Mouse (Mus musculus): ENCODE measurements around the gene Sppl2b. TPM values are rescaled to one million over a fixed set of nuclear protein-coding genes. Genes with fewer than 3 reads are reported as not detected.
"Not testable (repeated sequence)": the region's sequence is repeated elsewhere in the genome, so short reads cannot be mapped to it uniquely, and the experiment has no call there.

The Sppl2b gene
- polyA plus RNA-seq, 1 experiment from 2014 or later, result 69.3 TPM

DNA sequence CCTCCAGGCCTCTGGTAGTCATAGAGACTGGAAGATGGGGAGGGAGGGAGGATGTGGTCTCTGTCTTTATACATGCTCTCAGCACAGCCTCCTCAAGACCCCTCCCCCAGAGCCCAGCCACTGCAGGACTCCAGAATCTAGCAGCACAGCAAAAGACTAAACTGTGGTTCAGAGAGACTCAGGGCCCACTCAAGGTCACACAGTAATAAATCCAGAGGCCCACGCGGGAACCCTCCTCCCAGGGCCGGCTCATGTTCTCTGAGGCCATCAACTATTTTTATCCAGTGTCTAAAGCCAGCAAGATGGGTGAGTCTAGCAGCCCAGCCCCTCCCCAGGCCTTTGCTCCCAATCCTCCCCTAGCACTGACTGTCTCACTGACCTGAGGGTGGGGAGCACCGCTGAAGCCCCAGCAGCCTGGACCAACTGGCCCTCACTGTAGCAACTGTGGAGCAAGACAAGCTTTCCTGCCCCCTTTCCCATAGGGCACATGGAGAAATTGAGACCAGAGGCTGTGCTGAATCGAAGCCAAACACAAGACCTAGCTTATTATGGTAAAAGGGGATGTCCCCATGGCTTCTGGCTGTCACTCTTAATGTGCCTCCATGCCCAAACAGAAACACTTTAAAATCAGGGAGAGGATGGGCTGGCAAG, 42.6 kb upstream of the Sppl2b start:
- no peaks in the 10 kb centered on the region for H3K9me3 ChIP-seq (ENCODE audit: control insufficient read depth, low read length)
- no peak overlapping the region for H3K9ac ChIP-seq
- H3K4me1 ChIP-seq (replicated peaks; ENCODE audit: control insufficient read depth, insufficient read depth, low read length), result peaks cover 7% of the 10 kb centered on the region
- 63% methylated on average over 5 of the region's 5 CpGs for WGBS
- DNase-seq (ENCODE audit: low spot score), result no peak
- no peak overlapping the region for H3K4me3 ChIP-seq (replicated peaks; ENCODE audit: low read length)
- H3K36me3 ChIP-seq (replicated peaks; ENCODE audit: control insufficient read depth, insufficient read depth), result no peaks in the 10 kb centered on the region
- H3K4me2 ChIP-seq (replicated peaks), result no peak overlapping the region
- no peak for ATAC-seq (ENCODE audit: low FRiP score)
- H3K27me3 ChIP-seq (ENCODE audit: control insufficient read depth, insufficient read depth, low read length), result peaks cover 18% of the 10 kb centered on the region
- no peak overlapping the region for H3K27ac ChIP-seq

DNA sequence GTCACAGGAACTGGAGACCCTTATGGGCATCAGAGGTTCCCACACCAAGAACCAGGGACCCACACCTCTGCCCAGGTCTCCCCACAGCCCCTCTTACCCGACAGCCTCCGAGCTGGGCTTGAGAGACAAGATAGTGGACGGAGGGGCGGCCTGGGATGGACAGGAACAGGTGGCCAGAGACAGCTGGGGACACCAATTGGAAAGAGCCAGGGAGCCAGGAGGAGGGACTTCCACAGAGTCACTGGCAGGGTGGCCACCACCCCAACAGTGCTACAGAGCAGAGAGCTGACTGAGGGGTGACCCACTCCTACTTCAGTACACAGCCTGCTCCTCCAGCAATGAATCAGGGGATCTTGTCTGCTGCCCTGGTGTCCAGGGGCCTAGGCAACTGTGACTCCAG, 41.7 kb upstream of the Sppl2b start, which contains the start of gene Jsrp1:
Gene Jsrp1 (minus strand): TSS at position 133 of the 400 bp plus-strand sequence.
- DNase-seq (ENCODE audit: low spot score) (no peak), ATAC-seq (ENCODE audit: low FRiP score) (no peak)
- H3K9me3 ChIP-seq (ENCODE audit: control insufficient read depth, low read length), result no peaks in the 10 kb centered on the region
- H3K4me1 ChIP-seq (replicated peaks; ENCODE audit: control insufficient read depth, insufficient read depth, low read length), result no peaks in the 10 kb centered on the region; the same call in 1 of the 2 replicates
- no peak within 1 kb of the TSS for H3K9ac ChIP-seq
- no peaks in the 10 kb centered on the region for H3K36me3 ChIP-seq (replicated peaks; ENCODE audit: control insufficient read depth, insufficient read depth)
- H3K27ac ChIP-seq, result no peak within 1 kb of the TSS
- H3K27me3 ChIP-seq (ENCODE audit: control insufficient read depth, insufficient read depth, low read length), result peaks cover 18% of the 10 kb centered on the region
- no peak within 1 kb of the TSS for H3K4me3 ChIP-seq (replicated peaks; ENCODE audit: low read length)
- no peak within 1 kb of the TSS for H3K4me2 ChIP-seq (replicated peaks)
- 78% methylated on average over 4 of the region's 4 CpGs for WGBS

DNA sequence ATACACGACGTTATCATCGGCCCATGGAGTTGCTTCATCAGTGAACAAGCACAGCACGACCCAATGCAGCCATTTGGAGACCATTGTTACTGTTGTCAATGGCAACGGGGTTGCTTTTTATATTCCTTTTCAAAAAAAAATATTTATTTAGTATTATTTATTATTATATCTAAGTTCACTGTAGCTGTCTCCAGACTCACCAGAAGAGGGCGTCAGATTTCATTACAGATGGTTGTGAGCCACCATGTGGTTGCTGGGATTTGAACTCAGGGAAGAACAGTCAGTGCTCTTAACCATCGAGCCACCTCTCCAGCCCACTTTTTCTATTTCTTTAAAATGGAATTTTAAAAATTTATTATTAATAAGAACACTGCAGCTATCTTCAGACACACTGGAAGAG, 40.3 kb upstream of the Sppl2b start:
- no peak for ATAC-seq (ENCODE audit: low FRiP score)
- WGBS, result 59% methylated on average over 7 of the region's 7 CpGs
- no peak overlapping the region for H3K9ac ChIP-seq

DNA sequence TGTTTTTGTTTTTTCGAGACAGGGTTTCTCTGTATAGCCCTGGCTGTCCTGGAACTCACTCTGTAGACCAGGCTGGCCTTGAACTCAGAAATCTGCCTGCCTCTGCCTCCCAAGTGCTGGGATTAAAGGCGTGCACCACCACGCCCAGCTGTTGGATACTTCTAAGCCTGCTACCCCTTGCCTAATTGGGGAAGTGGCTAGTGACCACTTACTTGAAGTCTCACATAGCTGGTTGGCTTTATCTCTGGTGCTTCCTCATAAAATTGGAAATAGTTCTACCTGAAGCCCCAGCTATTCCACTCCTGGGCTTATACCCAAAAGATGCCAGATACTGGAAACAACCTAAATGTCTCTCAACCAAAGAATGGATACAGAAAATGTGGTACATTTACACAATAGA, 38.8 kb upstream of the Sppl2b start:
- not testable (repeated sequence) for H3K27ac ChIP-seq; DNase-seq (ENCODE audit: low spot score); H3K9me3 ChIP-seq (ENCODE audit: control insufficient read depth, low read length); H3K36me3 ChIP-seq (replicated peaks; ENCODE audit: control insufficient read depth, insufficient read depth); H3K27me3 ChIP-seq (ENCODE audit: control insufficient read depth, insufficient read depth, low read length); H3K4me2 ChIP-seq (replicated peaks); H3K4me1 ChIP-seq (replicated peaks; ENCODE audit: control insufficient read depth, insufficient read depth, low read length); H3K4me3 ChIP-seq (replicated peaks; ENCODE audit: low read length); H3K9ac ChIP-seq; ATAC-seq (ENCODE audit: low FRiP score)
- 82% methylated on average over 3 of the region's 3 CpGs for WGBS

More for the DNA sequence above, 40.3 kb upstream of the Sppl2b start:
- Histone ChIP-seq H3K4me3 (replicated peaks; ENCODE audit: low read length) (no peak overlapping the region), H3K36me3 (replicated peaks; ENCODE audit: control insufficient read depth, insufficient read depth) (no peaks in the 10 kb centered on the region), H3K4me2 (replicated peaks) (no peak overlapping the region), H3K4me1 (replicated peaks; ENCODE audit: control insufficient read depth, insufficient read depth, low read length) (no peaks in the 10 kb centered on the region), H3K9me3 (ENCODE audit: control insufficient read depth, low read length) (no peaks in the 10 kb centered on the region), H3K27ac (no peak overlapping the region), H3K27me3 (ENCODE audit: control insufficient read depth, insufficient read depth, low read length) (peaks cover 7% of the 10 kb centered on the region)
- no peak for DNase-seq (ENCODE audit: low spot score)

DNA sequence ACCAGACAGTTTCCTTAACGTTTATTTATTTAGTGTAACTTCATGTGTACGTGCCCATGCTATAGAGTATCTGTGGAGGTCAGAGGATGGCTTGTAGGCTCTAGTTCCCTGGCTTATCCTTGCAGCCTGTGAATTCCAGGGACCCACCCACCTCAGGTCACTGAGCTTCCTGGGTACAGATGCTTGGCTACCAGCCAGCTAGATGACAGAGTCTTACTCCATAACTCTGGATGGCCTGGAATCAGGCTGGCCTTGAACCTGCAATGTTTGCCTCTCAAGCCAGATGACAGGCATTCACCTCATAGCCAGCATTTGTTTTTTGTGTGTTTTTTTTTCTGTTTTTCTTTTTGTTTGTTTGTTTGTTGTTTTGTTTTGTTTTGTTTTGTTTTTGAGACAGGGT, 37.9 kb upstream of the Sppl2b start:
- WGBS, result 80% methylated on average over 2 of the region's 2 CpGs
- no peak overlapping the region for H3K4me2 ChIP-seq (replicated peaks)

DNA sequence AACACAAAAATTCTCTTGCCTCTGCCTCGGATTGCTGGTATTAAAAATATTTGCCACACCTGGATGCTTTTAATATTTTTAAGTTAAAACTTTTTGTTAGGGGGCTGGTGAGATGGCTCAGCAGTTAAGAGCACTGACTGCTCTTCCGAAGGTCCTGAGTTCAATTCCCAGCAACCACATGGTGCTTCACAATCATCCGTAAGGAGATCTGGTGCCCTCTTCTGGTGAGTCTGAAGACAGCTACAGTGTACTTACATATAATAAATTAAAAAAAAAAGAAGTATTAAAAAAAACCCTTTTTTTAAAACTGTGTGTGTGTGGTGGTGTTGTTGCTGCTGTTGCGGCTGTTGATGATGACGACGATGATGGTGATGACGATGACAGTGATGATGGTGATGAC, 37.1 kb upstream of the Sppl2b start:
- 82% methylated on average over 7 of the region's 7 CpGs for WGBS
- H3K27ac ChIP-seq; H3K4me2 ChIP-seq (replicated peaks); DNase-seq (ENCODE audit: low spot score); H3K27me3 ChIP-seq (ENCODE audit: control insufficient read depth, insufficient read depth, low read length); H3K9me3 ChIP-seq (ENCODE audit: control insufficient read depth, low read length); H3K9ac ChIP-seq; H3K36me3 ChIP-seq (replicated peaks; ENCODE audit: control insufficient read depth, insufficient read depth); ATAC-seq (ENCODE audit: low FRiP score); H3K4me1 ChIP-seq (replicated peaks; ENCODE audit: control insufficient read depth, insufficient read depth, low read length); H3K4me3 ChIP-seq (replicated peaks; ENCODE audit: low read length): not testable (repeated sequence)

More for the DNA sequence above, 37.9 kb upstream of the Sppl2b start:
- no peaks in the 10 kb centered on the region for H3K36me3 ChIP-seq (replicated peaks; ENCODE audit: control insufficient read depth, insufficient read depth)
- H3K9me3 ChIP-seq (ENCODE audit: control insufficient read depth, low read length), result no peaks in the 10 kb centered on the region
- no peak for ATAC-seq (ENCODE audit: low FRiP score)
- no peaks in the 10 kb centered on the region for H3K4me1 ChIP-seq (replicated peaks; ENCODE audit: control insufficient read depth, insufficient read depth, low read length)
- DNase-seq (ENCODE audit: low spot score), result no peak
- no peak overlapping the region for H3K4me3 ChIP-seq (replicated peaks; ENCODE audit: low read length)
- no peak overlapping the region for H3K27ac ChIP-seq
- no peaks in the 10 kb centered on the region for H3K27me3 ChIP-seq (ENCODE audit: control insufficient read depth, insufficient read depth, low read length)
- H3K9ac ChIP-seq, result no peak overlapping the region

DNA sequence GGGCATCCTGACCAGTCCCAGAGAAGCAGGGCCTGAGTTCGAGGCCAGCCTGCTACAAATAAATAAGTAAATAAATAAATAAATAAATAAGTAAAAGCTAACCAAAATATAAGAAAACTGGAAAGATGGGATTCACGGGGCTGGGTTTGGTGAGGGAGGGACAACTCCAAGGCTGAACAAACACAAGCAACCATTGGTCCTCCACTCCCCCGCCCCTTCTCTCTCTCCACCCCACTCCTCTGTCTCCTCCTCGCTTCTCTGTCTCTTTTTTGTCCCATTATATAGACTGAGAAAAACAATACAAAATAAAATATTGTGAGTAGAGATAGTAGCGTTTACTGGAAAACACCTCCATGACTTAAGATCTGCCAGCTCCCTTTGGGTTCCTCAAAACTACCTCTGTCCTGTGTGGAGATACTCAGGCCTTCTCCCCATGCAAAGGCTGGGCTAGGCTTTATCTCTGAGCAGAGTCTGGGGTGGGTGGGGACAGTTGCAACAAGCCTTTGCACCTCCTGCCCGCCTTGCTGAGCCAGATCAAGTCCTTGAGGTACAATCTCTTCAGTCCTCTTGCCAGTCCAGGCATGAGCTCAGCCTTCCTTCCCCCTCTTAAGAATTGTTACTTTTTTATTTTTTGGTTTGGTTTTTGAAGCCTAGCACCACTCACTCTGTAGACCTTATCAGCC, 36.3 kb upstream of the Sppl2b start:
- no peak overlapping the region for H3K4me3 ChIP-seq (replicated peaks; ENCODE audit: low read length)
- no peaks in the 10 kb centered on the region for H3K9me3 ChIP-seq (ENCODE audit: control insufficient read depth, low read length)
- no peaks in the 10 kb centered on the region for H3K4me1 ChIP-seq (replicated peaks; ENCODE audit: control insufficient read depth, insufficient read depth, low read length)
- H3K4me2 ChIP-seq (replicated peaks), result no peak overlapping the region
- no peak overlapping the region for H3K9ac ChIP-seq
- H3K27ac ChIP-seq, result no peak overlapping the region
- ATAC-seq (ENCODE audit: low FRiP score) (no peak), DNase-seq (ENCODE audit: low spot score) (no peak)
- no peaks in the 10 kb centered on the region for H3K36me3 ChIP-seq (replicated peaks; ENCODE audit: control insufficient read depth, insufficient read depth)
- WGBS, result 58% methylated on average over 6 of the region's 6 CpGs
- H3K27me3 ChIP-seq (ENCODE audit: control insufficient read depth, insufficient read depth, low read length), result no peaks in the 10 kb centered on the region

DNA sequence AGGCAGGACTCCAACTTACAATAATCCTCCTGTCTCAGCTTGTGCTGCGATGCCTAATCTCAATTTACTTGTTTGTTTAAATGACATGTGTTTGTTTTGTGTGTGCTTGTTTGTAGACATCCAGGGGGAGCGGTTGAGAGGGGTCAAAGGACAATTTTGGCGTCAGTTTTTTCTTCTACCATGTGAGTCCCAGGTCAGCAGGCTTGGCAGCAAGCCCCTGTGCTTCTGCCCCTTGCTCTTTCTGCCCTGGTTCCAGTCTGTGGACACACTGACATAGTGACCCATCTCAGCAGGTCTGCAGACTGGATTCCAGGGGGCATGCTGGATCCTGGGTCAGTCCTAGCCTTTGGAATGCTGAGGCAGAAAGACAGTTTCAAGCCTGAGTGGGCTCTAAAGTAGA, 35.7 kb upstream of the Sppl2b start:
- Histone ChIP-seq H3K4me2 (replicated peaks) (no peak overlapping the region), H3K27me3 (ENCODE audit: control insufficient read depth, insufficient read depth, low read length) (no peaks in the 10 kb centered on the region), H3K4me3 (replicated peaks; ENCODE audit: low read length) (no peak overlapping the region), H3K27ac (no peak overlapping the region), H3K9ac (no peak overlapping the region), H3K4me1 (replicated peaks; ENCODE audit: control insufficient read depth, insufficient read depth, low read length) (no peaks in the 10 kb centered on the region), H3K36me3 (replicated peaks; ENCODE audit: control insufficient read depth, insufficient read depth) (no peaks in the 10 kb centered on the region), H3K9me3 (ENCODE audit: control insufficient read depth, low read length) (no peaks in the 10 kb centered on the region)
- no peak for DNase-seq (ENCODE audit: low spot score)
- WGBS, result 66% methylated on average over 3 of the region's 3 CpGs
- ATAC-seq (ENCODE audit: low FRiP score), result no peak

DNA sequence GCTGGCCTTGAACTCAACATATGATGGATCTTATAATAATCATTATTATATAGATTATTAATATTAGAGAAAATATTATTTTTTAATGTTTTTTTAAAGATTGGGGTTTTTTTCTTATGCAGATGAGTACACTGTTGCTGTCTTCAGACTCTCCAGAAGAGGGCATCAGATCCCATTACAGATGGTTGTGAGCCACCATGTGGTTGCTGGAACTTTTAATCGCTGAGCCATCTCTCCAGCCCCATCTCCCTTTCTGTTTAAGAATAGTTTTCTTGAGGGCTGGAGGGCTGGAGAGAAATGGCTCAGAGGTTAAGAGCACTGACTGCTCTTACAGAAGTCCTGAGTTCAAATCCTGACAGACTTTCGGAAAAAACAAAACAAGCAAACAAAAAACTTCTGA, 33.1 kb upstream of the Sppl2b start:
- H3K36me3 ChIP-seq (replicated peaks; ENCODE audit: control insufficient read depth, insufficient read depth), result no peaks in the 10 kb centered on the region
- ATAC-seq (ENCODE audit: low FRiP score), result no peak
- no peaks in the 10 kb centered on the region for H3K9me3 ChIP-seq (ENCODE audit: control insufficient read depth, low read length)
- H3K4me3 ChIP-seq (replicated peaks; ENCODE audit: low read length), result no peak overlapping the region
- no peak overlapping the region for H3K9ac ChIP-seq
- 44% methylated on average over 2 of the region's 2 CpGs for WGBS
- no peak overlapping the region for H3K4me2 ChIP-seq (replicated peaks)
- no peak for DNase-seq (ENCODE audit: low spot score)
- H3K4me1 ChIP-seq (replicated peaks; ENCODE audit: control insufficient read depth, insufficient read depth, low read length), result no peaks in the 10 kb centered on the region
- no peak overlapping the region for H3K27ac ChIP-seq
- H3K27me3 ChIP-seq (ENCODE audit: control insufficient read depth, insufficient read depth, low read length), result no peaks in the 10 kb centered on the region
